Mouse (Mus musculus): ENCODE measurements around the gene Cfc1.

Gene Cfc1

DNA sequence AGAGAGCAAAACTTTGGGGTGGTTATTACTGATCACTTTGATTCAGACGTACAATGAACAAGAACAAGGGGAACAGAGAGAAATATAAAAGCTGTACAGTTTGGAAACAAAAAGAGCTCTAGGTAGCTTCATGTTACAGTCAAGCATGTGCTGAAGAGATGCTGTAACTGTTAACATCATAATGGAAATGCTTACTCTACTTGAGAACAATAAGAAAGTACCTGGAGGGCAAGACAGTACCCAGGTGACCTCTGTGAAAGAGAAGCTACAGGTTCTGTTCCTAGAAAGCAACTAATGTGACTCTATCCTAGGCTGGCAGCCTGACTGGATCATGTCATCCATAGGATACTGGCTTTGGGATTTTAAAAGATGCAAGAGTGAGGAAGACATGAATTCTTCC, 11.6 kb downstream of the Cfc1 start:
- DNase-seq (ENCODE audit: inconsistent age in 2 of 2, low spot score in 1 of 2): no peak

DNA sequence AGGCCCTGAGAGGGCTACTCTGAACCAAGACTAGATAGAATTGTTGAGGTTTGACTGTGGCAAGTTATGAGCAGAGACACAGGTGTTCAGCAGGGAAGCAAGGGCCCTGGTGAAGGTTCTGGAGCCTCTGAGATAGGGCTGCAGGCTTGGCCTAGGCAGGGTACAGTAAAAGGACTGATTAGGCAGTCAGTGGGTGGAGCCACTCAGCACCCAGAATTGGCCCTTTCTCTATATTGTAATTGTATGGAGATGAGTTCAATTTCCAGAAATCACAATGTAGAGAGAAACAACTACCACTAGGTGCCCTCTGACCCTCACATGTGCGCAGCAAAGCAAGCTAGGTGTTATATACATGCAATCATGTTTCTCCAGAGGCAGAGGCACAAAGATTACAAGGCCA, 18.2 kb downstream of the Cfc1 start:
- no peak for DNase-seq (ENCODE audit: inconsistent age in 2 of 2, low spot score in 1 of 2)

DNA sequence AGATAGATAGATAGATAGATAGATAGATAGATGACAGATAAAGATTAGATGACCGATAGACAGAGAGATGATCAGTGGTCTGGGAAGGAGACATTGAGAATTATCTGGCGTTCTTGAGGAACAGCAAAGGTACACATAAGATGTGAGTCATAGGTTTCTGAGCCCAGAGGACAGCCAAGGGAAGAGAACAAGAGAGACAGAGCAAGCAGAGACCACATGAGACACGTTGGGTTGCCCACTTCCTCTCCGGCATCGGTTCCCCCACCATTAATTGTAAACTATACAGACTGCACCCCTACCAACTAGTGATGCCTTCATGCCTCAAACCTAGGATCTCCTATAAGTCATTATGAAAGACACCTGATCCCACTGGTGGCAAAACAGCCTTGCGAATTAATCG, 18.8 kb downstream of the Cfc1 start:
- no peak for DNase-seq (ENCODE audit: inconsistent age in 2 of 2, low spot score in 1 of 2)

DNA sequence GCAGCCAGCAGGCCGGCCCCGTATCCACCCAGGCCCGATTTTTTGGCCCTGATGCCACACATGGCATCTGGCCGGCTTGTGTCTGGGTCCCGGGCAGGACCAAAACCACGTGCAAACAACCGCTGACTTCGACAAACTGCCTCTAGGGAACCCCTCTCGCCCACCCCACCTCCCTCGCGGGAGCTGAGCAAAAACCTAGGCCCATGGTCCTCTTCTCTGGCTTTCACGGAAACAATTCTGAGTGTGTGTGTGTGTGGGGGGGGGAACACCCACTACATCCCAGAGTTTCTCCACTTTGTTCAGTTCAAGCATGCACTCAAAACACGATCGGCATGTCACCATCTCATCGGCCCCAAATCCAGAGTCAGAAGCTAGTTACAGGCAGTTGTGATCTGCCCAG, 25.4 kb downstream of the Cfc1 start, which contains the start of gene Prss40:
Prss40 (minus strand) TSS at position 101 of the 400 bp plus-strand sequence.
- no peak for DNase-seq (ENCODE audit: inconsistent age in 2 of 2, low spot score in 1 of 2)

DNA sequence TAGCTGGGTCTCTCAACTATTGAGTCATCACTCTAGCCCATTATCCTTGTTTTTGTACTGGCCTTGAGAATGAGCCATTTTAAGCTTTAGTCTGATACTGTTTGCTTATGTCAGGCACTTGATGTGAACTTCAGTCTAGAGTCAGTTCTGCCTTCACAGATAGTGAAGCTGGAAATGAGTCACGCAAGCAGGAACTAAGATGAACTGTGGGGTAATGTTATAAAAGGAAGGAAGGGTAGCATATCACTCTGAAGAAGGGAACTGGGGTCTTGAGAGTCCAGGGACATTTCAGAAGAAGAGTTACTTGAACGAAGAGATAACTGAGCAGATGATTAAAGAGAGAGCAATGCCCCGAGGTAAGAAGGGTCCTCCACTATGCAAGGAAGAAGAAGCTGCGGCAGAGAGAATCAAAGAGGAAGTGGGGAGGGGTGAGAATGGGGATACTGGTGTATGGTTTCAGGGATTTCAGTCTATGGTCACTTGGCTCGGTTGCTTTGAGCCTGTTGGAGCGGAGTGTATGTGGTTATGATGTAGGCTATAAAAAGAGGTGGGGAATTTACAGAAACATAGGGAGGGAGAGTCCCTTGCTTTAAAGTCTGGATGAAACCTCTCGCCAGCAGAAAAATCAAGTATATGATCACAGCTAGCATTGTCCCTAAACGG, 29.1 kb downstream of the Cfc1 start:
- no peak for DNase-seq (ENCODE audit: inconsistent age in 2 of 2, low spot score in 1 of 2)

DNA sequence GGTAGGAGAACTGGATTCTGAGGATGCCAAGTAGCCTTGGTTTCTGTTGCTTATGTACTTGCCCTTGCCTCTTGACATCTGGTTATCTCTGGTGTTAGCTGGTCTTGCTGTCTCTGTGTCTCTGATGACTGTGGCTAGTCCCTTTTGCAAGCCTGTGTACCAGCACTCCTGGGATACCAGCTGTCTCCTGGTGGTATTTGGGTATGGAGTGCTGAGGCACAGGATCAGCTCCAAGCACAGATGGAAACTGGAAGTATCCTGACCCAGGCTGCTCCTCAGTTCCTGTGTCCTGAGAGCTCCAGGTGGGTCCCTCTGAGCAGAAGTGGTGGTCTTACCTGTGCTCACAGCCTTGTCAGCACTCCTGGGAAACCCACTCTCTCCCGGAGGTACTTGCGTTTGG, 32.7 kb downstream of the Cfc1 start:
- no peak for DNase-seq (ENCODE audit: inconsistent age in 2 of 2, low spot score in 1 of 2)

DNA sequence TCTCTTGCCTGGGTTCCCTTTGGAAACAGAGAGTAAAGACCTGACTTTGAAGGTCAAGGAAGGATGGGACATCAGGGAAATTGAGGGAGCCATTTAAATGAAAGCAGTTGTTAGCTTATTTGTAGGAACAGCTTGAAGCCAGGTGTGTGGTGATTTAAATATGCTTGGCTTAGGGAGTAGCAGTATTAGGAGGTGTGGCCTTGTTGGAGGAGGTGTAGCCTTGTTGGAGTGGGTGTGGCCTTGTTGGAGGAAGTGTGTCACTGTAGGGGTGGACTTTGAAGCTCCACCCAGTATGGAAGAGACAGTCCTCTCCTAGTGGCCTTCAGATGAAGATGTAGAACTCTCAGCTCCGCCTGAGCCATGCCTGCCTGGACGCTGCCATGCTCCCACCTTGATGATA, 34.4 kb downstream of the Cfc1 start:
- no peak for DNase-seq (ENCODE audit: inconsistent age in 2 of 2, low spot score in 1 of 2)

DNA sequence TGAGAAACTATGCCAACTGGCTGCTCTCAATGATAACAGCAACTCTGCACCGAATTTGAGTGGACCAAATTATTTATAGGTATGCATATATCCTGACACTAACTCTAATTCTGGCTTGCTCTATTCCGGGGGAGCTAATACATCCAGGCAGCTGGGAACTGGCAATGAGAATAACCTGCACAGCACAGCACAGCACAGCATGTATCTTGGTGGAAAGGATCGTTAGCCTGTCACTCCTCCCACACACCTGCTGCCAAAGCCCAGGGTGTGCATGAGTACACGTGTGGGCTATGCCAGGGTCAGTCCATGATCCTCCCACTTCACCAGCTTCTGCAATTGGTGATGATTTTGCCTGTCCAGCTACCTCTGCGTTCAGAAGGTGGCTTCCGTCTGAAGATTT, 36.0 kb downstream of the Cfc1 start:
- no peak for DNase-seq (ENCODE audit: inconsistent age in 2 of 2, low spot score in 1 of 2)

DNA sequence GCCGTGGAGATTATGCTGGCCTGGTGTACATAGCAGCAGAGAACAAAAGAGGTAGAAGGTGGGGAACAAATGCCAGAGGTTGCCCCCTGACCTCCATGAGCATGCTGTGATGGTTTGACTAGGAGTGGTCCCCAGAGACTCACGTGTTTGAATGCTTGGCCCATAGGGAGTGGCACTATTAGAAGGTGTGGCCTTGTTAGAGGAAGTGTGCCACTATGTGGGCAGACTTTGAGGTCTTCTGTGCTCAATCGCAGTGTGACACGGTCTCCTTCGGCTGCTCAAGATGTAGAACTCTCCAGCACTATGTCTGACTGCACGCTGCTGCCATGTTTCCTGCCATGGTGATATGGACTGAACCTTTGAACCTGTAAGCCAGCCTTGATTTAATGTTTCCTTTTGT, 37.8 kb downstream of the Cfc1 start:
- DNase-seq (ENCODE audit: inconsistent age in 2 of 2, low spot score in 1 of 2): no peak

DNA sequence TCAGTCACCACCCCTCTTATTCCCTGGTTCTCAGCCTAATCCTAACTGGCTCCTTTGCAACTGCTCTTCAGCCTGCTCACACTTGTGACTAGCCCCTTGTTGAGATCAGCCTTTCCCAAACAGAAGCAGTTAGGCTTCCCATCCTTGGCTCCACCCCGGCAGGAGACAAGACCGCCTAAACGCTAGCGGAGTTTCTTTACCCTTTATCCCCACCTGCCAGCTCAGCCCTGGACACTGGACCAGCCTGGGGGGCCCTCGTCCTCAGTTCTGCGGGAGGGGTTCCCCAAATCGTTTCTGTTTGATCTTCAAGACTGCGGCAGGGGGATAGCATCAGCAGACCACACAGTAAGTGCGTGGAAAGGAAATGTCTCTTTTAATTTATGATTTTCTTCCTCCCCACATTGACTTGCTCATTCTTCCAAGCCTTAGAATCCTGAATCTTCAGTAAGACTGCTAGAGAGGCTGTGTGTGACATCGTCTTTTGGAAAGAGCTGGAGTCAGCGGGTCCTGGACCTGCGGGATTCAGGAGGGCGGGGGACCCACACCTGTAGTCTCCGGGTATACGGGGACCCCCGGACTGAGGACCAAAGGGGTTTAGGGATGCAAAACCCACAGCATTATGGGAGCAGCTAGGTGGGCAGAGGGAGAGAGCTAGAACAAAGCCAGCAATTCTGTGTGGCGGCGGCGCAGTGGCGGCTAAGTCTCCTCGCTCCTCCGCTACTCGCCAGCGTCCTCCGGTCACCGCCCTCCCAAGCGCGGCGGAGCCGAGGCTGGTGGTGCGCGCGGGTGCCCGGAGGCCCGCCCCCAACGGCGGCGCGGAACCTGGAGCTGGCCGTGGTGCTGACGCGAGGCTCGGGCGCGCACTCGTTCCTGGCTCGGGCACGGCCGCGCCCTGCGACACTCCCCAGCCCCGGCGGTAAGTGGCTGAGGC, 43.7 kb downstream of the Cfc1 start, which contains the start of gene Amer3:
Amer3 (plus strand) TSS at position 807 of the 931 bp plus-strand sequence.
- DNase-seq (ENCODE audit: inconsistent age in 2 of 2, low spot score in 1 of 2): peak; percentile 72 to 88

DNA sequence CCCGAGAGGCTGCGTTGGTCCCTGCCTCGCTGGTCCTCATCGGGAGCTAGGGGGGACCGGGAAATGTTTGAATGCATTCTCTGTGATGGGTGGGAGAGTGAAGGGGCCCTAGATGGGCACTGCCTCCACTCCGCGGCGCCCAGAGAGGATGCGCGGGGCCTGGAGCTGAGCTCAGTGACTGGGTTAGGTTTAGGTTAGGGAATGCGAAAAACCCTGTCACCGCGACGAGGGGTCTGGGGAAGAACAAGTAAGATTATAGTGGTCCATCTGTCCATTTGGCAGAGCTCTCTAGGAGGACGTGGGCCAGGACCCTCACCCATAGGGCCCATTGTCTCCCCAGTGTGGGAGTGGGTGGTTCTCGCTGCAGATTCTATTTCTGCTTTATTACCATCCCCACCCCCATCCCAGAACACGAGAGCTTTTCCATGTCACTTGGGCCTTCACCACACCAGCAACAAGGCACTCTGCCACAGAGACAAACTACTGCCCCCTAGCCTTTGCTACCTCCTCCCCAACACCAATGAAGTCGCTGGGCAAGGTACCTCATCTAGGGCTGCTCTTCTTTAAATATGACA, 44.4 kb downstream of the Cfc1 start:
- DNase-seq (ENCODE audit: inconsistent age in 2 of 2, low spot score in 1 of 2): no peak

DNA sequence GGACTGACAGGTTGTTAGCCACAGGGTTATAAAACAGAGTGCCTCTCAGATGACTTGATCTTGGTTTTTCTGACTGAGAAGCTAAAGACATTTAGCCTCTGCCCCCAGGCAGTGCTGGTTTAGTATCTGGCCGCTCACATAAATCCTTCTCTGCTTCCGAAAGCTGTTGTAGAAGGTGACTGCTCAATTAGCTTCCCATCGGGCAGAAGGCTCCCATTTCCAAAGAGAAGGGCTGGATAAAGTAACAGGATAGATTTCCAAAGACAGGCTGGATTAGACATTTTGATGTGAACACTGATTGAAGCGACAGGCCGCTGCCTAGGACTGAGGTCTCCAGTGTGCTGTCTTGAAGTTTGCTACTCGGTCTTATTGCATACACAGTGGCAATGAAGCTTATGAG, 46.8 kb downstream of the Cfc1 start:
- DNase-seq (ENCODE audit: inconsistent age in 2 of 2, low spot score in 1 of 2): no peak

DNA sequence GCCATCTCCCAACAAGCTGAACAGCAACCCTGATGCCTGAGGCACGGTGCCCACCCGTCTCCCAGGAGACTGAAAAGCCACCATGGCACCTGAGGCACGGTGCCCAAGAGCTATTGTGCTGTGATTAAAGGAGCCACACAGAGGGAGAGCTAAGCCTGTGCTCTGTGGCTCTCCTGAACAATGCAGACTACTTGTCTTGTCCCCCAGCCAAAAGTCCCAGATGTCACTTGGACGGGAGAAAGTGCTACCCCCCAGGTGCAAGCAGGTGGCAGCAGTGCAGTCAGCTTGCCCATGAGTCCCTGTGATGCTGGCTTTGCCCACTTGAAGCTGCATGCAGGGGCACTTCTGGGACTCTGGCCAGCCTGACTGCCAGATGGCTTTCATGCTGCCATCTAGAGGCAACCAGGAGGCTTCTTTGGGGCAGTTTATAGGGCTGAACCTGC, 48.4 kb downstream of the Cfc1 start:
- no peak for DNase-seq (ENCODE audit: inconsistent age in 2 of 2, low spot score in 1 of 2)

DNA sequence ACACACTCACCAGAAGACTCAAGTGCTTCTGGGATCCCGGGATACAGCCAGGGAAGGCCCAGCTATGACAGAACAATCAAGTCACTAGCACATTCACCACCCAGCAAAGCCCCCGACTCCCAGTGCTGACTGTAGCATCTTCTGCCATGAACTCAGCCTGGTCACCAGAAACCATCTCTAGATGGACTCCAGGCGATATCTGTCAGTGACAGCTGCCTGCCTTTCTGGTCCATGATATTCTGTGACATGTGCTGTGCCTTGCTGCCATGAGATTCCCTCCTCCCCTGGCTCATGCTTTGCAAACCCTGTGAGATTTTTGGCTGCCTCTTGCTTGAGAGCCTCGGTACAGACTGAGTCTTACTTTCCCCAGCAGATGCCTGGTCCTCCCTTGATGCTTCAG, 49.3 kb downstream of the Cfc1 start:
- no peak for DNase-seq (ENCODE audit: inconsistent age in 2 of 2, low spot score in 1 of 2)

DNA sequence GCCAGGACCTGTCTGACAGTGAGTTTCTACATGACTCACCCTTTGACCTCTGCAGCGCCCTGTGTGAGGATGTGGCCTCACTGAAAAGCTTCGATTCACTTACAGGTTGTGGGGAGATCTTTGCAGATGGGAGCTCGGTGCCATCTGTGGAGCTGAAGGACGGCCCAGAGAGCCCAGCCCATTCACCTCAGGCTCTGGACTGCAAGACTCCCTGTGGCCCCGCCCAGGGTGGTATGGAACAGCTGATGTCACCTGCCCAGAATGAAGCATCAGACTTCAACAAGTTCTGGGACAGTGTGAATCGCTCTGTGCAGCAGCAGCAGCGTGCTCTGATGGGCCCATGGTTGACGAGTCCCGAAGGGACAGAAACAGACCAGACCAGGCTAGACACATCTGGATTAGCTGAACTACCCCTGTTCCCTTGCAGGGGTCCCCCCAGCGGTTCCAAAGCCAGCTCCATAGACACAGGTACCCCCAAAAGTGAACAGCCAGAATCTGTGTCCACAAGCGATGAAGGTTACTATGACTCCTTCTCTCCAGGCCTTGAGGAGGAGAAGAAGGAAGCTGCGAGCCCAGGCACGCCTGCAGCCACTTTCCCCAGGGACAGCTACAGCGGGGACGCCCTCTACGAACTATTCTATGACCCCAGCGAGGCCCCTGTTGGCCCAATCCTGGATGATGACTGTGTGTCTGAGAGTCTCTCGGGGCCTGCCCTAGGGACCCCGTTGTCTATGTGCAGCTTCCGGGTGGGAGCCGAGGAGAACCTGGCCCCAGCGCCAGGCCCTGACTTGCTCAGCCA, 52.0 kb downstream of the Cfc1 start:
- no peak for DNase-seq (ENCODE audit: inconsistent age in 2 of 2, low spot score in 1 of 2)
